Mouse (Mus musculus): Measurements from ENCODE around the gene Cd209g.

DNA sequence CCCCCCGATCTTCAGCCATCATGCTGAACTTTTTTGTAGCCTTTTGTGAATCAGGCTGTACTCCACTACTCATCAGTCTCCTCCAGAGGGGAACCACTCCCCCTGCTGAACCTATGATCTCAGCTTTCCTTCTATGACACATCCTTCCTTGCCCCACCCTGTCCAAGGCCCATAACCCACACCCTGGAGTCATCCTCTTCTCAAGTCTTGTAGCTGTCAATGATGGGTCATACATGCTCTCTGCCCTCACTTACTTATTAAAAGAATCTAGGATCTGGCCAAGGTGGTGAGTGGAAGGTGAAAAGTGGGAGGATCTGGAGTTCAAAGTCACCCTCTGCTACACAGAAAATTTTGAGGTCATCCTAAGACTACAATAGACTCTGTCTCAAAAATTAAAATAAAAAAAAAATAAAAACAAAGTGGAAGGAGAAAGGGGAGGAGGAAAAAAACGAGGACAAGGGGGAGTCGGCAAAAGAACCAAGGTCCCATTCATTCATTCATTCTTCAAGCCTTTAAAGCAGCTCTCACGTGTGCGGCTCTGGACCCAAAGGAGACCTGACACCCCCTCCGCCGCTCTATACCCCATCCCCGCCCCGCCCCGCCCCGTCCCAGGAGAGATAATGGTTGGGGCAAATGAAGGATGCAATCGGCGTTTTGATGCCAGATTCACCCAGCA, 31.4 kb downstream of the Cd209g start:
- TF ChIP-seq TAL1 (IDR thresholded peaks at IDR 0.05; ENCODE audit: low read length) (no peak), GATA1 (IDR thresholded peaks at IDR 0.05; ENCODE audit: low read length) (no peak)

Data from erythroblast, embryonic 14.5 days (primary cell).